Mouse (Mus musculus) MEL (cell line): ENCODE measurements around the gene Plp2. TPM values are rescaled to one million over a fixed set of nuclear protein-coding genes. Genes with fewer than 3 reads are reported as not detected.
A peak's percentile ranks its signal among the peaks of the same experiment; 100 is the strongest.

Experiments used
- DNase-seq: peaks from one replicate; pipeline ENCODE4 v3.0.0; 2011; ENCODE audit warnings: low read depth, low spot score
- H3K27ac ChIP-seq: 2 replicates; pipeline ENCODE4 v1.5.1; 2012; ENCODE audit warnings: low read depth, mild to moderate bottlenecking, control low read depth, low read length, moderate library complexity; ENCODE audit not compliant: control insufficient read depth
- H3K27me3 ChIP-seq, 2 experiments: fragments of 150-350 bp in 1 of 2; sonication (generic) in 1 of 2; 2 replicates each; pipeline ENCODE4 v1.6.1; 2012; ENCODE audit warnings: low read length in 2 of 2, mild to moderate bottlenecking in 2 of 2, improper control_type of control experiment in 1 of 2, moderate library complexity in 1 of 2; ENCODE audit not compliant: insufficient read depth in 2 of 2, control insufficient read depth in 1 of 2
- H3K36me3 ChIP-seq, 2 experiments: 2 replicates each; pipeline ENCODE4 v1.6.1; 2012 to 2014; ENCODE audit warnings: low read length in 2 of 2, improper control_type of control experiment in 1 of 2, inconsistent platforms in 1 of 2, mild to moderate bottlenecking in 1 of 2; ENCODE audit not compliant: insufficient read depth in 2 of 2, control insufficient read depth in 1 of 2
- H3K4me1 ChIP-seq, 2 experiments: fragments of 150-350 bp in 1 of 2; sonication (generic) in 1 of 2; 2 replicates each; pipeline ENCODE4 v1.6.1; 2012; ENCODE audit warnings: low read length in 2 of 2, improper control_type of control experiment in 1 of 2, mild to moderate bottlenecking in 1 of 2; ENCODE audit not compliant: insufficient read depth in 2 of 2, control insufficient read depth in 1 of 2
- H3K4me3 ChIP-seq, 2 experiments: fragments of 150-350 bp in 1 of 2; sonication (generic) in 1 of 2; 2 replicates each; pipeline ENCODE4 v1.5.1; 2012; ENCODE audit warnings: low read depth in 2 of 2, low read length in 2 of 2, mild to moderate bottlenecking in 2 of 2, moderate library complexity in 2 of 2, control low read depth in 1 of 2, improper control_type of control experiment in 1 of 2; ENCODE audit not compliant: control insufficient read depth in 1 of 2, insufficient read depth in 1 of 2
- H3K79me2 ChIP-seq: 2 replicates; pipeline ENCODE4 v1.6.1; 2012; ENCODE audit warnings: mild to moderate bottlenecking, low read length, moderate library complexity; ENCODE audit not compliant: control insufficient read depth, poor library complexity, insufficient read depth
- H3K9ac ChIP-seq: 2 replicates; pipeline ENCODE4 v1.6.1; 2012; ENCODE audit warnings: low read depth, mild to moderate bottlenecking, control low read depth, low read length, moderate library complexity; ENCODE audit not compliant: control insufficient read depth, poor library complexity, severe bottlenecking
- H3K9me3 ChIP-seq: fragments of 150-350 bp; sonication (generic); replicated peaks from 2 replicates; pipeline ENCODE4 v1.6.1; 2012; ENCODE audit warnings: mild to moderate bottlenecking, low read length, improper control_type of control experiment, moderate library complexity; ENCODE audit not compliant: insufficient read depth
- CHD1 ChIP-seq: IDR thresholded peaks from 2 replicates; pipeline ENCODE4 v1.6.1; 2012; ENCODE audit warnings: low read depth, mild to moderate bottlenecking, inconsistent platforms, low read length, improper control_type of control experiment
- CHD2 ChIP-seq: IDR thresholded peaks from 2 replicates; pipeline ENCODE4 v1.6.1; 2011; ENCODE audit warnings: low read length, improper control_type of control experiment
- CTCF ChIP-seq, 3 experiments: IDR thresholded peaks in 2 of 3; conservative IDR thresholded peaks in 1 of 3; 2 replicates each; pipeline ENCODE4 v1.5.1; 2011 to 2012; ENCODE audit warnings: low read length in 3 of 3, low read depth in 2 of 3, mild to moderate bottlenecking in 2 of 3, improper control_type of control experiment in 1 of 3, inconsistent platforms in 1 of 3, mixed read lengths in 1 of 3, moderate library complexity in 1 of 3; ENCODE audit not compliant: control insufficient read depth in 1 of 3, insufficient read depth in 1 of 3, poor library complexity in 1 of 3, severe bottlenecking in 1 of 3
- E2F4 ChIP-seq: IDR thresholded peaks from 2 replicates; pipeline ENCODE4 v1.6.1; 2011; ENCODE audit warnings: low read depth, low read length, improper control_type of control experiment, borderline replicate concordance
- ELF1 ChIP-seq: IDR thresholded peaks from 2 replicates; pipeline ENCODE4 v1.6.1; 2014; ENCODE audit warnings: low read depth, mild to moderate bottlenecking, inconsistent platforms, low read length, improper control_type of control experiment, moderate library complexity
- HCFC1 ChIP-seq: IDR thresholded peaks from 2 replicates; pipeline ENCODE4 v1.6.1; 2012; ENCODE audit warnings: low read depth, mild to moderate bottlenecking, inconsistent platforms, low read length, improper control_type of control experiment, moderate library complexity
- MAZ ChIP-seq: IDR thresholded peaks from 2 replicates; pipeline ENCODE4 v1.6.1; 2012; ENCODE audit warnings: low read depth, mild to moderate bottlenecking, inconsistent platforms, low read length, improper control_type of control experiment
- MEF2A ChIP-seq: IDR thresholded peaks from 2 replicates; pipeline ENCODE4 v1.6.1; 2014; ENCODE audit warnings: low read depth, mild to moderate bottlenecking, inconsistent platforms, low read length, improper control_type of control experiment; ENCODE audit not compliant: poor library complexity, insufficient replicate concordance, severe bottlenecking; ENCODE audit errors: extremely low read depth
- MXI1 ChIP-seq: IDR thresholded peaks from 2 replicates; pipeline ENCODE4 v1.6.1; 2011; ENCODE audit warnings: mild to moderate bottlenecking, low read depth, low read length, improper control_type of control experiment
- MYC ChIP-seq: IDR thresholded peaks from 2 replicates; pipeline ENCODE4 v1.6.1; 2011; ENCODE audit warnings: low read depth, mild to moderate bottlenecking, low read length, improper control_type of control experiment, moderate library complexity
- NELFE ChIP-seq: IDR thresholded peaks from 2 replicates; pipeline ENCODE4 v1.6.1; 2011; ENCODE audit warnings: low read depth, low read length, improper control_type of control experiment
- POLR2A ChIP-seq, 2 experiments: IDR thresholded peaks; 2 replicates each; pipeline ENCODE4 v1.6.1; 2011 to 2012; ENCODE audit warnings: low read length in 2 of 2, mild to moderate bottlenecking in 2 of 2, control low read depth in 1 of 2, improper control_type of control experiment in 1 of 2, low read depth in 1 of 2, moderate library complexity in 1 of 2; ENCODE audit not compliant: control insufficient read depth in 1 of 2, insufficient read depth in 1 of 2, poor library complexity in 1 of 2
- POLR2AphosphoS2 ChIP-seq: IDR thresholded peaks from 2 replicates; pipeline ENCODE4 v1.6.1; 2011; ENCODE audit warnings: low read length, improper control_type of control experiment
- RCOR1 ChIP-seq: IDR thresholded peaks from 2 replicates; pipeline ENCODE4 v1.6.1; 2012; ENCODE audit warnings: low read depth, mild to moderate bottlenecking, inconsistent platforms, low read length, improper control_type of control experiment
- SMC3 ChIP-seq: IDR thresholded peaks from 2 replicates; pipeline ENCODE4 v1.6.1; 2011; ENCODE audit warnings: low read depth, low read length, improper control_type of control experiment
- TAL1 ChIP-seq: IDR thresholded peaks from 2 replicates; pipeline ENCODE4 v1.6.1; 2012; ENCODE audit warnings: mild to moderate bottlenecking, inconsistent platforms, low read length, moderate library complexity, mixed read lengths
- TBP ChIP-seq: IDR thresholded peaks from 2 replicates; pipeline ENCODE4 v1.8.0; 2011; ENCODE audit warnings: low read depth, low read length, improper control_type of control experiment
- ZC3H11A ChIP-seq: IDR thresholded peaks from 2 replicates; pipeline ENCODE4 v1.6.1; 2012; ENCODE audit warnings: low read depth, mild to moderate bottlenecking, inconsistent platforms, low read length, improper control_type of control experiment
- ZKSCAN1 ChIP-seq: IDR thresholded peaks from 2 replicates; pipeline ENCODE4 v1.6.1; 2012; ENCODE audit warnings: low read depth, mild to moderate bottlenecking, inconsistent platforms, low read length, improper control_type of control experiment, moderate library complexity
- ZMIZ1 ChIP-seq: IDR thresholded peaks from 2 replicates; pipeline ENCODE4 v1.6.1; 2012; ENCODE audit warnings: low read depth, mild to moderate bottlenecking, inconsistent platforms, low read length, improper control_type of control experiment, moderate library complexity
- ZNF384 ChIP-seq: IDR thresholded peaks from 2 replicates; pipeline ENCODE4 v1.6.1; 2012; ENCODE audit warnings: low read depth, mild to moderate bottlenecking, inconsistent platforms, low read length, improper control_type of control experiment
- polyA plus RNA-seq, 2 experiments: library from polyadenylated mRNA; stranded (reverse) in 1 of 2; unstranded in 1 of 2; fragments of >175 nt in 1 of 2; fragments of >200 nt in 1 of 2; gene quantifications; 2 replicates each; pipeline versions ENCODE4 v1.2.1 to v1.2.4; 2012; ENCODE audit warnings: low replicate concordance in 2 of 2, low read depth in 1 of 2; ENCODE audit not compliant: insufficient read length in 2 of 2, insufficient read depth in 1 of 2, missing spikeins in 1 of 2
- total RNA-seq: library from RNA; depleted of rRNA; stranded (reverse); fragments of 300-350 nt; gene quantifications from 2 replicates; pipeline ENCODE4 v1.2.3, GENCODE M21; 2012

Plp2 gene
- total and polyA plus RNA-seq, 3 experiments, result 95.7 to 407 (median 163) TPM

DNA sequence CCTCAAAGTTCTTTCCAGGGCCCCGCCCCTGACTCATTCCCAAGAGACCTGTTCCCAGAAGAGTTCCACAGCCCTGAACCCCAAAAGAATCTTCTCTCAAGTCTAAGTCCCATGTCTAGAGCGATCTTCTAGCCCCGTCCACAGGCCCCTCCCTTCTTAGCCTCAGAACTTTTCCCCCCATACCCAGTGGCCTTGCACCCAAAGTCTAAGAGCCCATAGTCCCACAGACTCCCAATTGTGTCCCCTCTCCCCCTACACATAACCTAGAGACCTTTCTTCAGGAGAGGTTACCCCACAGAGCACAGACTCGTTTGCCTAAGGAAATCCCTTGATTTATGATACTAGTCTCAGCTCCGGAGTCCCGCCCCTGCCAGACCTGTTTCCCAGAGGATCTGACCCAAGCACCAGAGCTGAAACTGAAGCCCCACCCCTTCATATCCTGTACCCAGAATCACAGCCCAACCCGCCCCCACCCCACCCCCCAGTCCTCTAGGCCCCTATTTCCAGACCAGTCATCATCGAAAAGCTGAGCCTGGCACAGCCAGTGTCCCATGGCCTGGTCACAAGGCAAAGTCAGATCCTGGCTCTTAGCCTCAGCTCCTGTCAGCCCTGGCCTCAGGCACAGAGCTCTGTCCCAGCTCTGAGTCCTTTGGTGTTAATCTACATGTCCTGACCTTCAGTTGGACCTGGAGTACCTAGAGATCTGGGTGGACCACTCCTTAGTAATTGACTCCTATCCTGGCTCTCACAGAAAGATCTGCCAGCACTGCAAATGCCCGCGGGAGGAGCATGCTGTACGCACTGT is 12.2 kb downstream of the Plp2 start:
- Histone ChIP-seq H3K27me3 (peaks cover 2% of the 10 kb centered on the region in 2 experiments; a peak in 2 of 4 replicates), H3K9me3 (no peaks in the 10 kb centered on the region), H3K27ac (no peak overlapping the region), H3K36me3 (no peaks in the 10 kb centered on the region), H3K79me2 (no peaks in the 10 kb centered on the region; the same call in 1 of the 2 replicates), H3K4me1 (peaks cover 0 to 6% of the 10 kb centered on the region in 2 experiments; a peak in 2 of 4 replicates), H3K9ac (no peak overlapping the region), H3K4me3 (no peak overlapping the region)
- no peak for DNase-seq
- no peak for TF ChIP-seq NELFE
- no peak for TF ChIP-seq MAZ
- no peak for TF ChIP-seq MXI1

DNA sequence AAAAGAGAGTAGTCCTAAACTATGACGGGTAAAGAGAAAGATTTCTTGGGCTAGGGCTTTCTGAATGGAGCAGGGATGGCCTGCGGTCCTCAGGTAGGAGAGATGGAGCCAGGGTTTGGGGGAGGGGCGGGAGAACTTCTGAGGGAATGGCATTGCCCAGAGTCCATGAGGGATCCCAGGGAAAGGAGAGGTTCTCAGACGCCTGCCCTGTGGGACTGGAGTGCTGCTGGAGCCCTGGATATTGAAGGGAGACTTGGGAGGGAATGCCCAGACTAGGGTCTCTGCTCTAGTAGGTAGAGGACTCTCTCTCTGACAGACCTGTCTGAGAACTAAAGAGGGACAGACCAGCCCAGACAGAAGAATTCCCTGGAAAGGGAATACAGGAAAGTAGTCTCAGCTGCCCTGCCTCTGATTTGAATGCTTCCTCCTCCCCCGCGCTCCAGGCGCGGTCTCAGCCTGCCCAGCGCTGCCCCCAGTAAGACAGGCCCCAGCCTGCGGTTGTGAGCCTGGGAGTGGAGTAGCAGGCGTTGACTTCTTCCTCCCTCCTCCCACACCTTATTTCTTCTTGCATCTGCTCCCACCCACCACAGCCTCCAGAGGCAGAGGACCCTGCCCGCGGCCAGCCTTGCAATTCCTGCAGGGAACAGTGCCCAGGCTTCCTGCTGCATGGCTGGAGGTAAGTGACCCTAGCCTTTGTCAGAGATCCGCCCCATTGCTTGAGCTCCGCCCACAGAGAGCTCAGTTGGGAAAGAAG is 13.0 kb downstream of the Plp2 start:
- Histone ChIP-seq H3K4me3 (no peak overlapping the region), H3K9me3 (no peaks in the 10 kb centered on the region), H3K36me3 (no peaks in the 10 kb centered on the region), H3K4me1 (peaks cover 0 to 6% of the 10 kb centered on the region in 2 experiments; a peak in 2 of 4 replicates), H3K9ac (no peak overlapping the region), H3K27me3 (peaks cover 2% of the 10 kb centered on the region in 2 experiments; a peak in 2 of 4 replicates)
- no peak for DNase-seq
- TF ChIP-seq ZNF384 (no peak), TBP (no peak), CTCF (IDR thresholded peaks at IDR 0.05 in 2 of 3, conservative IDR thresholded peaks at IDR 0.05 in 1 of 3; ENCODE audit: control insufficient read depth in 1 of 3, insufficient read depth in 1 of 3, low read depth in 2 of 3, low read length in 3 of 3, poor library complexity in 1 of 3, severe bottlenecking in 1 of 3) (no peak), CHD1 (no peak), E2F4 (no peak), ZC3H11A (no peak), CHD2 (no peak), MAZ (no peak)
- TF ChIP-seq, all 39 proteins: peak for 0
- Histone ChIP-seq H3K27ac (no peak overlapping the region), H3K79me2 (no peaks in the 10 kb centered on the region; the same call in 1 of the 2 replicates)

GRCm38 (mm10) chrX:7657221-7657639 is 14.0 kb downstream of the Plp2 start, which contains the start of gene Prickle3:
TSS of gene Prickle3 (plus strand) at chrX:7657260.
- Histone ChIP-seq H3K4me1 (peaks cover 0 to 6% of the 10 kb centered on the region in 2 experiments; a peak in 2 of 4 replicates), H3K27me3 (peaks cover 2% of the 10 kb centered on the region in 2 experiments; a peak in 2 of 4 replicates)
- no peak for TF ChIP-seq MYC
- no peak for TF ChIP-seq MEF2A
- no peak for TF ChIP-seq TBP
- TF ChIP-seq ZKSCAN1, result no peak
- TF ChIP-seq HCFC1, result 0 out of 2 replicates have a peak, but pooled peaks have one; percentile 14
- no peak for TF ChIP-seq POLR2AphosphoS2
- TF ChIP-seq ELF1, result no peak
- peak in 1 of 2 experiments; percentile 35; a peak in 1 of 4 replicates for TF ChIP-seq POLR2A (IDR thresholded peaks at IDR 0.05; ENCODE audit: control insufficient read depth in 1 of 2, insufficient read depth in 1 of 2, low read depth in 1 of 2, low read length in 2 of 2, poor library complexity in 1 of 2)
- TF ChIP-seq RCOR1, result no peak
- peak; percentile 18; the same call in 1 of the 2 replicates for TF ChIP-seq NELFE
- no peak for TF ChIP-seq ZMIZ1
- TF ChIP-seq SMC3, result no peak
- TF ChIP-seq TAL1, result no peak
- TF ChIP-seq, all 39 proteins: peak for 3
- Histone ChIP-seq H3K9me3 (no peaks in the 10 kb centered on the region), H3K27ac (no peak within 1 kb of the TSS), H3K36me3 (no peaks in the 10 kb centered on the region), H3K4me3 (peak within 1 kb of the TSS; percentile 60 to 93), H3K9ac (peak within 1 kb of the TSS; percentile 70), H3K79me2 (no peaks in the 10 kb centered on the region; the same call in 1 of the 2 replicates)
- DNase-seq, result peak; percentile 59
